Mouse (Mus musculus) cerebellum, postnatal 14 days (tissue): ENCODE measurements around the gene Ankrd2.

Experiments
- DNase-seq, 2 experiments: peaks; one replicate each; pipeline ENCODE4 v3.0.0; 2021; ENCODE audit warnings: mixed read lengths in 2 of 2

Gene Ankrd2

DNA sequence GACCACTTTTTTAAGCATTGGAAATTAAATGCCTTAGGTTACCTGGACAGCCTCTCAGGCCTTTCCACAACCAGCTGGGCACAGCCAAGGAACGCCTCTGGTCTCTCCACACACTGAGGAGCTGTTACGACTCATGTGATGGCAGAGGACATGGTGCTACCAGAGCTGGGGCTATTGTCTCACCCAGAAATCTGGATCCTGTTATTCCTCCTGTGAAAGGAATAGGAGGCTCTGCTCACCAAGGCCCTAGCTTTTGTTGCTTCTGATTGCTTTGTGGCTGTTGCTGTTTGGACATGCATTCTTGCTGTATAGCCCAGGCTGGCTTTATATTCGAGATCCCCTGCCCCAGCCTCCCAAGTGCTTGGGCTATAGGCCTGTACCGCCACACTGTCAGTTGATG, 19.5 kb upstream of the Ankrd2 start:
- no peak for DNase-seq

GRCm38 (mm10) chr19:42016840-42017239, 19.0 kb upstream of the Ankrd2 start:
- peak in 1 of 2 experiments; percentile 31 for DNase-seq

DNA sequence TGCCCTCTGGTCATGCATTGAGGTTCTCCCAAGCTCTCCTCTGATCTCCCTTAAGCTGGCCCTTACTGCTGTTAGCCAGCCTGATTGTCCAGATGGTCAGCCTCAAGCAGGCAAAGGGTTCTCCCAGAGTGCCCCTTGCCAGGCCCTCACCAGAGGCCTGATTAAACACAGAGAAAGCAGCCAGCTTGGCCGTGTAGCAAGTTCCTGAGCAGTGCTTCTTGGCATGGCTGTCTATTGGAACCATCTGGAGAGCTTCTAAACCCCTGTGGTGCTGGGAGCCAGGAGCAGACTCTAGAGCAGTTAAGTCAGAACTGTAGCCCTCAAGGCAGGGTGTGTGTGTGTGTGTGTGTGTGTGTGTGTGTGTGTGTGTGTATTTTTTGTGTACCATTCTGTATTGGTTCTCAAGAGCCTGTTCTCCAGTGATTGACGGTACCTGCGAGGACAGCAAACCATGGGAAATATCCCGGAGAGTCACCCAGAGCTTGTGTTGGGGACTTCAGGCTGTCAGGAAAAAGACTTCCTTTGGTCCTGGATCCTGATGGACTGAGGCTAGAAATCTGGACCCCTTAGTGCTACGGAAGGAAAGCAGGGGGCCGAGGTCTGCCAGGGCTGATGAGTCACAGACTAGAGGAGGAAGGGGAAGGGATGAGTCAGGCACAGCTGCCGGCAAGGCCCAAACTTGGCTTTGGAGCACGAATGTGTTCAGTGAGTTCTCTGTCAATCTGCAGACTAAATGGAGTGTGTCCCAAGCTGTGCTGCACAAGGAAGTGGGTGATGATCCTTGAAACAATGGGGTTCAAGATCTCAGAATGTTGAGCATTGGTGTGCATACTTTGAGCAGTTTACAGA, 18.2 kb upstream of the Ankrd2 start:
- peak; percentile 90 to 94 for DNase-seq

- no peak for DNase-seq
These were observed 16.7 kb upstream of the Ankrd2 start for GRCm38 (mm10) chr19:42019011-42019522.

DNA sequence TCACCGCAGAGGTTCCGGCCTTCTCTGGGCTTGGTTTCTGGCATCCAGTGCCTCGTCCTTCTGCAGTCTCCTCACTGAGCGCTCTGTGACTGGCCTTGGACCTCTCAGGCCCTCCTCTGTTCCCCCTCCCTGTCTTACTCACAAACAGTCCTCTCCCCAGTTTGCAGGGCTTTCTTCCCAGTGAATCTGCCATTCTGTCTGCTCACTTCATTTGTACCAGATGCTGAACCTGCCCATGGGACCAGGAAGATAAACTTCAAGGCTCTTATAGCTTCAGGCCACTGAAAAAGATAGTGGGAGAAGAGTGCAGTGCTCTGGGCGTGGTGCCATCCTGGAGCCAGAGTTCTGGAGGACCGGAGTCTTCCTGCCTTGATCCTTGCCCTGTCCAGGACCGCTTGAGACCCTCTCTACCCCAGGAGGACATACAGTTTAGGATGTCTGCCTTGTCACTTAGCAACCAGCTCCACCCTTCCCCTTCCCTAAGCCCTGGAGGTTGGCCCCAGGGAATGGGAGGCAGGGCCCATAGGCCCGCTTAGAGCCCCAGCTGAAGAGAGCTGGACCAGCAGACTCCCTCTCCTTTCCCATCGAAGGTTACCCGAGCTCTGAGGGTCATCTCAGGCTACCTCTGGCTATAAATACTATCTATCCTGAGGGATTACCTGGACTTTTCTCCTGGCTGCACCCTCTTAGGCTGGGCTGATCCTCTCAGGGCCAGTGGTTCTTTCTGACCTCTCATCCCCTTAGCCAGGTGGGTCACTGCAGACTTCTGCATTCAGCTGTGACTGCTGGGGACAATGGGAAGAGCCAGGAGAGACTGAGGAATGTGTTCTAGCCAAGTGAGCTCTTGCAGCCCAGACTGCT, 13.9 kb upstream of the Ankrd2 start:
- DNase-seq, result peak in 1 of 2 experiments; percentile 44

GRCm38 (mm10) chr19:42022542-42022848, 13.3 kb upstream of the Ankrd2 start:
- DNase-seq, result no peak

DNA sequence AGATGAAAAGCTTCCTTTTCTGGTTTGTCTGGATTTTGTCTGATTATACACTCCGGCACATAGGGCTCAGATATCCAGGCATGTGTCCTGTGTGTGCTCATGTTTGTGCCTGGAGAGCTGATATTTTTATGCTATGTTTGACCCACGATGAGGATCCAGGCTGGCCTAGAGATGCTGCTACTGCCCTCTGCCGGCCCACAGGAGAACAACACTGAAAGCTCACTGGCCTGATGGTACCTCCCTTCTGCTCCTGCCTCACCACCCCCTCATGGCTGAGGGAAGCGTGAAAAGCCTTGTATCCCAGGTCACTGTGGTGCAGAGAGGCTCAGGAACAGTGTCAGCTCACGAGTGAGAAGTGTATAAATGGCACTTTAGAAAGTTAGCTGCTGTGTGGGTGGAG, 9.6 kb upstream of the Ankrd2 start:
- DNase-seq, result peak; percentile 93

GRCm38 (mm10) chr19:42031112-42031511, 4.7 kb upstream of the Ankrd2 start:
- DNase-seq, result no peak

- peak; percentile 53 to 62 for DNase-seq
These were observed 2.2 kb upstream of the Ankrd2 start for GRCm38 (mm10) chr19:42033611-42034010.

- peak in 1 of 2 experiments; percentile 48 for DNase-seq
These were observed 1.5 kb upstream of the Ankrd2 start for GRCm38 (mm10) chr19:42034146-42034775.

- DNase-seq, result no peak
These were observed 832 bp upstream of the Ankrd2 start for GRCm38 (mm10) chr19:42034881-42035455.

GRCm38 (mm10) chr19:42036357-42036756, 557 bp downstream of the Ankrd2 start:
- DNase-seq, result peak; percentile 53 to 58

DNA sequence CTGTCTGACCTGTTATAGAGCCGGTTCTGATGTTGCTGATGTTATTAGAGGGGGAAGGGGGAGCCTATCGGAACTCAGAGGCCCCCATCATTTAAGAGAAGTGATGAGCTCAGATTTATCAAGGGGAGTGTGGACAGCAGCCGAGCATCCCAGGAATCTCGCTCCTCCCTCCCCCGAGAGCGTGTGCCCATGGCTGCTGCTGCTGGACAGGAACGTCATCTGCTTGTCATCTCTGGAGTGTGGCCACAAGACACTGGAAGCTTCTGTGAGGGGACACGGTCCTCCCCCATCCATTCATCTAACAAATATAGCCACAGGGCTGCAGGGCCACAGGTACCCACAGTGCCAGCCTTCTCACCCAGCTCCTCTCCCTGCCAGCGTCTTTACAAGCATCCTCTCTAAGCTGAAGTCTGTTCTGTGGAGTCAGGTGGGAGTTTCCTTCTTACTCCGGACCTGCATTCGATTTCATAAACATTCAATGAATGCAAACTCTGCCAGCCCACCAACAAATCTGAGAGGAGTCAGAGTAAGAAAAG, 1.4 kb downstream of the Ankrd2 start:
- DNase-seq, result no peak

DNA sequence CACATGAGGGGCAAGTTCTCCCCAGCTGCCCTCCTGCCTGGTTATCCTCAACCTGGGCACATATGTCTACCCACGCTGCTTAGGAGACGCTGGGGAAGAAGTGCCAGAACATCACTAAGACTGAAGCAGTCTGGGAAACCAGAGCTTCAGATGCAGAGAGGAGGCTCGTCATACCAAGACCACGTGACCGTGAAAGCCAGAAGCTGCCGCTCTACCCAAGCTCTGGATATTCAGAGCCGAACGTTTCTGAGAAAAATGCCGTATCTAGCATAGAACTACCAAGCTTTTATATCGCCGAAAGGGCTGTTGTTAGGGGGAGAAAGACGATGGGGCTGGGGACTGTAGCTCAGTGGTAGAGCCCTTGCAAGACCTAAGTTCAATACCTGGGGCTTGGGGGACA, 2.5 kb downstream of the Ankrd2 start:
- DNase-seq, result no peak

GRCm38 (mm10) chr19:42043988-42044387, 8.2 kb downstream of the Ankrd2 start:
- DNase-seq, result no peak

- DNase-seq, result peak; percentile 70 to 83
These were observed 9.7 kb downstream of the Ankrd2 start, which contains the start of gene Hoga1 for GRCm38 (mm10) chr19:42045269-42046102. Gene Hoga1 (plus strand): TSS chr19:42045610.

DNA sequence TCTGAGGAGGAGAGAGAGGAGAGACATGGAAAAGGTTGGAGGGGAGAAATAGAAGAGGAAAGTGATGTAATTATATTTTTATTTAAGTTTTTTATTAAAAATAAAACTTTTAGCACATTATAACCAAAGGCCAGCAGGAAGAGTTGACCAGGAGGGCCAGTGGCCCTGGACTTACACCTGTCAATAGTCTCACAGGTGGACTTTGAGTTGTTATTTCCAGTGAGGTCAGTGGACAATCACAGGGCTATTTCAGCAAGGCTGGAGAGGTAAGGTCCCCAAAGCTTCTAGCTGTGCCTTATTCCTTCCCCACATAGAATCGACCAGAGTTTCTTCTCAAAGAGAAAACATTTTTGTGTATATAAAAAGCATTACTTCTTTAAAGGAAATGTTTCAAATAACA, 14.5 kb downstream of the Ankrd2 start:
- DNase-seq, result no peak

DNA sequence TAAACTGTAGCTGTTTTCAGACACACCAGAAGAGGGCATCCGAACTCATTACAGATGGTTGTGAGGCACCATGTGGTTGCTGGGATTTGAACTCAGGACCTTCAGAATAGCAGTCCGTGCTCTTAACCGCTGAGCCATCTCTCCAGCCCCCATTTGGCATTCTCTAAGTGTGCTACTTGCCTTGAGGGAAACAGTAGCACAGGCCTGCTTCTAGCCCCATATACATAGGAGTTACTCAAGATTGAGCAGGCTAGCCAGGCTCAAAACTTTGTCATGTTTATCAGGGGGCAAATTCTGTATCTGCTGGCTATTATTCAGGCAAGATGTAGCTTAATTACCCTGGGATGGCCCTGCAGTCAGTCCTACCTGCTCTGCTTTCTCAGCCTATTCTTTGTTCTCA, 15.6 kb downstream of the Ankrd2 start:
- no peak for DNase-seq

GRCm38 (mm10) chr19:42051948-42052347, 16.1 kb downstream of the Ankrd2 start, which contains the start of gene 4933411K16Rik:
Gene 4933411K16Rik (plus strand): TSS chr19:42052248.
- no peak for DNase-seq

DNA sequence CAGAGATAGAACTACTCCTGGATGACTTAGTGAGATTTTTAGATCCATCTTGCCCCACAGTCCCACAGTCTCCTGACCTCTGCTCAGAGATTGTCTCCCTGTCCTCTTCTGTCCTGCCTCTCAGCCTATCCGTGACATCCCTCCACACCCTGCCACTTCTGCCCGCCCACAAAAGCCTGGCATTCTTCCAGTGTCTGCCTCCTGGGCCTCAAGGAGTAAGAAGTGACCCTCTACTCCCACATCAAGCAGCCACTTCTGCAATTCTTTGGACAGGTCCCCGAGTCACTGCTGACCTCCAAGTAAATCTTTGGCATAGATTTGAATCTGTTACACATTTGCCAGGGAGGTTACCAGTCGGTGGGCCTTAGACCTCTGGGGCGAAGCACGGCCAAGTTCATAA, 18.5 kb downstream of the Ankrd2 start:
- DNase-seq, result no peak

DNA sequence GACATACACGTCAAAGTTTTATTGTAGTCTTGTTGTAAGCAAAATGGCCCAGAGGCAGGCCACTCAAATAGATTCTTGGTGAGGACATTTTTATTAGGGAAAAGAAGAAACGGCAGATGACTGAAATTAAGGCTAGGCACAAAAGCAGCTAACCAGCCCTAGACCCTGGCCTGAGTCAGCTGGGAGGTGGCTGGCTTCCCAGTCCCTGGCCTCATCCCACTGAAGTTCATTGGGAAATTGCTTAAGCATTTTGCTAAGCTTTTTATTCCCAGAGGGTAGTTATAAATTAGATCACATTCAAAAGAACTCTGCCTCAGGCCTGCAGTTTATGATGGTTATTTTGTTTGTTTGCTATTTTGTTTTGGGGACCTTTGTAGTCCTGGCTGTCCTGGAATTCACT, 20.1 kb downstream of the Ankrd2 start:
- no peak for DNase-seq
